Comparison of ENCODE assay signal across 10 mouse cellular contexts in the genomic region with DNA sequence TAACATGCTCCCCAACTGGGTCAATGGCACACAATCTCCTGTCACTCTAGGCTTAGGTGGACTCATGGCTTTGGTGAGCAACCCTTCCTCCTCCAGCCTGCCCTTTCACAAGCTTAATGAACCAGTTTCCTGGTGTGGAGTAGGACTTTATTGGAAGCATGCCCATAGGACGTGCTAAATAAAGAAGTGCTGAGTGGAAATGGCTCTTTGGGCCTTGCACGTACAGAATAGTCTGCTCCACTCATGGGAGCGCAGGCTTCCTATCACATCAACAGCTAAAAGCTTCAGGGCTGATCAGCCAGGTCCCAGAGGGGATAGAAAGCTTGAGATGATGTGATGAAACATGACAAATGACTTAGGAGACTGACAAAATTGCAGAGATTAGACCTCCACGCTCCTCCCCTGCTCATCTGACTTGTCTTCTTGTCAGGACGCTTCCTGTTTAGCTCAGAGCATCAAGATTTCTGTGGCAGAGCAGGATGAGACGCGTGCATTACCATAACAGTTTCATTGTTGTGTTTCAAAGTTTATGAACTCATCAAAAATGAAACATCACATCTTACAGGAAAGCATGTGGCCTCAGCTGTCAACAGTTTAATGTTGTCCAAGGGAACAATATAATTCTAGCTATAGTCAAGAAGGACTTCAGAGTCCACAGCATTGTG.
A peak's percentile ranks its signal among the peaks of the same experiment; 100 is the strongest.
DNase-seq lines count a peak whose midpoint lies in the region; ATAC-seq lines count a peak whose summit lies in the region.
"Had no signal": no experiment of that assay in that cellular context is flagged by ENCODE, and none has a peak within 500 bp of the region (broad histone marks: within the 10 kb centered on the region; RNA-seq: fewer than 3 reads in every experiment).

No protein-coding gene starts in this region.

- H3K27ac ChIP-seq in heart, embryonic 11.5 days (ENCODE audit: low read depth, low read length): no peak overlapping the region
- no peak overlapping the region for H3K27ac ChIP-seq in hindbrain, embryonic 10.5 days
- H3K27ac ChIP-seq: hindbrain, embryonic 15.5 days had no signal

- no peak overlapping the region for H3K9ac ChIP-seq in heart, embryonic 11.5 days (ENCODE audit: low read depth, low read length)
- H3K9ac ChIP-seq: hindbrain, embryonic 15.5 days had no signal

- DNase-seq in layer of hippocampus, adult 11-12 months (ENCODE audit: low spot score): peak; percentile 22
- DNase-seq in layer of hippocampus, postnatal 36 days: no peak
- DNase-seq in kidney, adult 9 months: peak; percentile 17
- peak; percentile 7 for DNase-seq in lung, postnatal 14 days
- no peak for DNase-seq in cerebellum, adult 9-11 months
- no peak for DNase-seq in layer of hippocampus, postnatal 25 days (ENCODE audit: extremely low spot score in 1 of 2, low spot score in 1 of 2)
- no peak for DNase-seq in hindbrain, embryonic 10.5 days (ENCODE audit: low spot score)
- DNase-seq: cerebellum, adult 9-10 months had no signal

- H3K4me1 ChIP-seq in heart, embryonic 11.5 days (ENCODE audit: control insufficient read depth, insufficient read depth, low read length): peaks cover 8% of the 10 kb centered on the region
- no peaks in the 10 kb centered on the region for H3K4me1 ChIP-seq in hindbrain, embryonic 10.5 days (replicated peaks)
- H3K4me1 ChIP-seq: hindbrain, embryonic 15.5 days had no signal

- H3K4me3 ChIP-seq in heart, embryonic 11.5 days (ENCODE audit: low read depth, low read length): no peak overlapping the region
- no peak overlapping the region for H3K4me3 ChIP-seq in hindbrain, embryonic 10.5 days
- H3K4me3 ChIP-seq: hindbrain, embryonic 15.5 days had no signal

- ATAC-seq in heart, embryonic 11.5 days (replicated peaks; ENCODE audit: insufficient number of reproducible peaks, low FRiP score, low TSS enrichment): peak; percentile 61

- H3K27me3 ChIP-seq in heart, embryonic 11.5 days (ENCODE audit: control insufficient read depth, insufficient read depth, low read length): no peaks in the 10 kb centered on the region
- H3K27me3 ChIP-seq in hindbrain, embryonic 10.5 days (ENCODE audit: insufficient read depth, poor library complexity, severe bottlenecking): no peaks in the 10 kb centered on the region
- H3K27me3 ChIP-seq: hindbrain, embryonic 15.5 days had no signal

- H3K36me3 ChIP-seq in heart, embryonic 11.5 days (ENCODE audit: control insufficient read depth, insufficient read depth, low read length): no peaks in the 10 kb centered on the region
- H3K36me3 ChIP-seq in hindbrain, embryonic 10.5 days: no peaks in the 10 kb centered on the region
- H3K36me3 ChIP-seq: hindbrain, embryonic 15.5 days had no signal

- H3K9me3 ChIP-seq in heart, embryonic 11.5 days (replicated peaks; ENCODE audit: control insufficient read depth, low read length): no peaks in the 10 kb centered on the region
- no peaks in the 10 kb centered on the region for H3K9me3 ChIP-seq in hindbrain, embryonic 10.5 days
- H3K9me3 ChIP-seq: hindbrain, embryonic 15.5 days had no signal

- 28% methylated on average over 7 of the region's 7 CpGs for WGBS in heart, embryonic 11.5 days (ENCODE audit: insufficient replicate concordance)
- 86% methylated on average over 7 of the region's 7 CpGs for WGBS in hindbrain, embryonic 10.5 days

- H3K4me2 ChIP-seq in heart, embryonic 11.5 days: no peak overlapping the region
- H3K4me2 ChIP-seq: hindbrain, embryonic 15.5 days had no signal

Comparison
In these comparisons a context has a peak if more than half of its experiments do, and no peak if none do; other contexts are left out.
1. DNase-seq: peak in layer of hippocampus, adult 11-12 months (single experiment), kidney, adult 9 months (single experiment) and lung, postnatal 14 days (single experiment); none in layer of hippocampus, postnatal 36 days (0 of 2), cerebellum, adult 9-11 months (single experiment), layer of hippocampus, postnatal 25 days (0 of 2) and hindbrain, embryonic 10.5 days (single experiment).